Mouse (Mus musculus) naive thymus-derived CD4-positive, alpha-beta T cell, adult 2 months (primary cell): ENCODE measurements around the gene Tmem150b.

Source experiments
- DNase-seq: peaks from one replicate; pipeline ENCODE4 v3.0.0-alpha.2; 2011; ENCODE audit warnings: low read depth

Tmem150b gene

DNA sequence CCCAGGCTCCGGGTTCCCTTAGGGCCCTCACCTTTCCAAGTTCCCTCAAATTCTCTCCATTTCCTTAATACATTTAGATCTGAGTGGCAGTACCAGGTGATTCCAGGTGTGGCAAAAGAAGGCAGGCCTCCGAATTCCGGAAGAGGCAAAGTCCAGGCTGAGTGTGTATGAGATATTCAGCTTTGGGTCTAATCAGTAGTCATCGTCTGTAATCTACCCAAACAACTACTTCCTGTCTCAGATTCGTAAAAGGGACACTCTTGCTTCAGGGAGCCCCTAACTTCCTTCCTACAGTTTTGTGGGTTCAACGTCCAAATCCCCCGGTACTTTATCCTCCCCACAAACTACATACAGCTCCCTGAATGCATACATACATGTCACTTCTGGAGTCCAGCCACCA is at the start of gene Tmem150b:
Gene Tmem150b, minus strand, starts transcription at position 81 of the 400 bp plus-strand sequence.
- no peak for DNase-seq

DNA sequence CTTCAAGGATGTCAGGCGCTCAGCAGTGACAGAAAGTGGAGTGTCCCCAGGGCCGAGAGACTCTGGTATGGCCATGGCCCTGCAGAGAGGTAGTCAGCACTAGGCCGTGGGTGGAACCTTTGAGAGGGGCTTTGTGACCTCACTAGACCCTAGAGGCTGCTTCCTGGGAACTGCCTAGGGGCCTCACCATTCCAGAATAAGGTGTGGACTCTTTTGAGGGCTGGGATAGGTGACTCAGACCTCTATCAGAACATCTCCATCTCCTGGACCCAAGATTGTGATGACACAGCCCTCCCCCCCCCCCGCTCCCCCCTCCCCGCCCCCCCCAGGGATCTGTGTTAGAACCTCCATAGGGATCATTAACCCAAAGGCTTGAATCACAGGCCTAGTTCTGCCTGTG is 46.2 kb upstream of the Tmem150b start, which contains the start of gene Fam71e2:
Gene Fam71e2, minus strand, starts transcription at position 101 of the 400 bp plus-strand sequence.
- DNase-seq = no peak

DNA sequence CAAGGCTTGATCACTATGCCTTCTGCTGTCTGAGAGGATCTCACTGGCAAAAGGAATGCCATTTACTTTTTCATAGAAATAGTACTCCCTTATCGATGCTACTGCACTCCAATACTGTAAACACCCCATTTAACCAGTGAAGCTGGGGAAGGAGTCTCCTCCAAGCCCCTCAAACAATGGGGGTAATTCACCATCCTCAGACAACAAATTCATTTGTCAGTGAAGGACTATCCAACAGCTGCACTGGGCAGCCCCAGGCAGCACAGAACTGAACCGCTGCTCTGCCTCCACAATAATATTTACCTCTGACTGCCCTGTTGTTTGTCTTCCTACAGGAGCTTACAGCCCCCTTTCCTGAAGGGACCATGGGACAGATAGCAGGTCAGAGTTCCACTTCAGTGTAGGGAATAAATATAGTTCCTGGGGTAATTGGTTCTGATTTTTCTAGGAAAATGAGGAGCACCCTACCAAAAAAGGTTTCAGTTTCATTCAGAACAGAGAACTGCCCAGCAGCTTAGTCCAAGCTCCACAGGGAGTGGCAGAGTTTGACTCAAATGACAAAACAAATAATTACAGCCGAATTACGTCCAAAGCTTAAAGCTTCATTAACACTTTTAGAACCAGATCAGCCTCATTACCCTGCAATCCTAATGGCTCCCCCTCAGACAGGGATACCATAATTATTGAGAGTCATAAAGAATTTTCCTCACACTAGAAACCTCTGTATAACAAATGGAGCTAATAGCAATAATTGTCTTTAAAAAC is 40.1 kb upstream of the Tmem150b start:
- no peak for DNase-seq

DNA sequence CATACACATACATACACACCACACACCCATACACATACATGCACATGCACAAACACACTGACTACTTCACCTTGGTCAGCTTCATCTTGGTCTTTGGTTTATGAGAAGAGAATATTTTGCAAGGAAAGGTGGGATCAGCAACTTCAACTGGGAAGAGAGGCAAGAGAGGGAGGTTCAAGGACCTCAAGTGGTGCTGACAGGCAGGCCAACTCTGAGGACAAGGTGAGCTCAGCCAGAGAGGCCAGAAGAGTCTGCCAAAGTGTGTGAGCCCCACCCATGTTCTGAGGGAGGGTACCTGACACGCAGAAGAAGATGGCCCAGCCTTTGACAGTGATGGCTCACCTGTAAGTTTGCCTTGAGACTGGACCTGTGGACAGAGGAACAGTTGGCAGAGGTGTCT is 34.6 kb upstream of the Tmem150b start:
- no peak for DNase-seq

DNA sequence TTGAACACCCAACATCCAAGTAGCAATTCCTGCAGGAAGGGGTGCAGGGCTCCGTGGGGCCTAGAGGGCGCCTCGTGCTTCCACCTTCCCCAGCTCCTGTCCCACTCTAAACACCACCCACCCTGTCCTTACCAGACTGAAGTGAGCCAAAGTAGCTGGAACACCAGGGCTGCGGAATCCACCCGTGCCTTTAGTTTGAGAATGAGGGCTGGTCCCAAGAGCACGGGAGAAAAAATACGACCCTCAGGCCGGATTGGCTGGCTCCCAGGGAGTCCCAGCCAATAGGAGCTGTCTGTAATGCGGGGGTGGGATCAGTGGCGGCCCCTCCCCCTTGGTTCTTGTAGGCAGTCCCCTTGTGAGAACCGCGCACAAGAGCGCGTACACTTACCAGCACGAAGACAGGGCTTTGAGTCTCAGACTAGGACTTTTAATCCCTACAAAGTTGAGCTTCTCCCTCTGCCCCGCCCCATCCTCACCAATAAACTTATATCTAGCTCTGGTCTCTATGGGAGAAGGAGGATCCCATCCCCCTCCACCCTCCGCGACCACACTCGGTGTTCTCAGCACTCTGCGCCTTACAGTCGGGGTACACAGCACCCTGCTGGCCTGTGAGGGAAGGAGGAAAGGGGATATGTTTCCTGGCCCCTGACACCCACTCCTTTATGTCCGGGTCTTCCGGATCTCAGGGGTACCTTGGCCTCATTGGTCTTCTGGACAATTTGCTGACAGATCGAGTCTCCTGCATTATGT is 27.9 kb upstream of the Tmem150b start, which contains the start of gene Cox6b2:
Gene Cox6b2, minus strand, starts transcription at position 274 of the 750 bp plus-strand sequence.
- DNase-seq = peak; percentile 71

DNA sequence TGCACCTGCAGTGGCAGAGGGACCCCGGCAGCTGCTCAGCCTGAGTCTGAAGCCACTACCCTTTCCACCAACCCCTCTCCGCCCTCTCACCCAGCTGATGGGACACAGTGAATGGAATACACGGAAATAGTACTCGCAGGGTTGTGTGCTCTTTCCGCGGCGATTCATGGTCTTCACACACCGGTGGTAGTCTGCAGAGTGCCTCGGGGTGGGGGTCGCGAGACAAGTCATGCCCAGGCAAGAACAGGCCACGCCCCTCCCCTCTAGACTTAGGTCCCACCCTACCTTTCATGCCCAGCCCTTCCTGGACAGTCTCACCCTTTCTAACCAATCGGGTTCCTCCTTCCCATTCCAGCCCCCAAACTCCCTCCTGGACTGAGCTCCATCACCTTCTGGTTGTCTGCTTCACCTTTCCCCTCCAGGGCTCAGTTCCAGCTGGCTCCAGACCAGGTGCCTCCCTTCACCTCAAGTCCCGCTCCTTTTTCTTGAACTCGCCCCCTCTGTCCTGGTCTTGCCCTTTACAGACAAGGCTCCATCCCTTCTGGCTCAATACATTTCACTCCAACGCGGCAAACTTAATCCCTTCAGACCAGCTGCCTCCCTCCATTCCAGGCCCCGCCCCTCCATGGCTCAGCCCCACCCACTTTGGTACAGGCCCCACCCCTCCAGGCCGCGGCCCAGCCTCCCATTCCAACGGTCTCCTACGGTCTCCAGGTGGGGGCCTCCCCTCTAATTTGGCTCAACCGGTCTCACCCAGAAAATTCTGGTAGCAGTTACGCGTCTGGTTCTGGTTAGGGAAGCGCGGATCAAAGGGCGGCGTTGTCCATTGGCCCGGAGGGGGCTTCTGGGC is 27.1 kb upstream of the Tmem150b start:
- DNase-seq = peak; percentile 21

DNA sequence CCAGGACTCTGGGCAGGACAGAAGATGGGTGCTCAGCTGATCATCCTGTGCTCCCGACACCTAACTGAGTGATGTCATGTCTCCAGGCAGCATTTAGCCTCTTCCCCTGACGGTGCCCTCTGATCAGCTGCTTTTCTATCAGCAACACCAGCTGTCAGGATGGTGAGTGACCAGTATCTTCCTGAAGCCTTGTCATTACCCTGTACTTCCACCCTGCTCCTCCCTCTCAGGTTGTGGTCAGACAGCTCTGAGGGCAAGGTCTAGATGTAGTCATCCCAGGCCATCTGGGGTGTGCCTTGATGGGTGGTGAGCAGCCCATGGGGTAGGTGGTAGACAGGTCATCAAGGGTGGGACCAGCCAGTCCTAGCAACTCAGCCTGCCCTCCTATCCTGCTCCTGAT is 24.1 kb upstream of the Tmem150b start:
- no peak for DNase-seq

DNA sequence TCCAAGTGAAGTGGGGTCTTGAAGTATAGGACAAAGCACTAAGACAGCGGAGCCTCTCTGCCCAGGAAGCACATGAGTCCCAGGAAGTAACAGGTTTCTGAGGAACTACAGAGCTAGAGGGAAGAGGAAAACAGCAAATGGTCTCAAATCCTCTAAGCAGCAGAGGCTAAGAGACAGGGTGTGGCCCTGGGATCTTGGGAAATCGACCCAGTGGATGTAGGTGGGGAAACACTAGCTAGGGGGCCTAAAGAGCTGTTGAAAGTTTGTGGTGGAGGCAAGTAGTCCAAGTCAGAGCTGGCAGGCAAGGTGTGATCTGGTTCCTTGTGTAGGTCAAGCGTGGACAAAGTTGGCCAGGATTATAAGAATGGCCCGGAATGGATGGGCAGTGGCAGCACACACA is 23.3 kb upstream of the Tmem150b start:
- no peak for DNase-seq

DNA sequence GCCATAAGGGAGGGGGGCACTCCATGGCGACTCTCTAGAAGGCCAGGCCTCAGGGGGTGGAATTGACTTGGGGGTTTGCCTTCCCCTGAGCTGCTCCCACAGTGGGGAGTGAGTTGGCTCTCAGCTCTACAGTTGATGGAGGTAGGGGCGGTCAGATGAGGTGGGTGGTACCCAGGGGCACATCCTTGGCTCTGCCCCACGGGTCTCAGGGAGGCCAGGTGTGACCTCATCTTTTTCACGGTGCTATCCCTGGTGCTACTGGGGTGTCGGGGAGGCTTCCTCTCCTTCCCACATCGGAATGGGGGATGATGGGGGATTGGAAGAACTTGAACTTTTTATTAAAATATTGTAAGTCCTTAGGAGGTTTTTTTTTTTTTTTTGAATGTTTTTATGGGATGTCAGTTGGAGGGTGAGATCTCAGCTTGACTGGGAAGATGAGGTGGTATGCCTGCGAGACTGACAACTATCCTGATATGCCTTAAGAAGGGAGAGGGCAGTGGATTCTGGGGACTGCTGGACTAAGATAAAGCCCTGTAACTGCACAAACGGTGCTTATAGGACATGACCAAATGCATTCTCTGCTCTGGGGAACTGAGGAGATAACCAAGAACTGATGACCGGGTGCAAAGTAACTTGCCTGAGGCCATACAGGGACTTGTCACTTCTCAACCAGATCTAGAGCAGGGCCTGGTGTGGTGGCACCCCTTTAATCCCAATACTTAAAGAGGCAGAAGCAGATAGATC is 22.3 kb upstream of the Tmem150b start:
- DNase-seq = no peak

DNA sequence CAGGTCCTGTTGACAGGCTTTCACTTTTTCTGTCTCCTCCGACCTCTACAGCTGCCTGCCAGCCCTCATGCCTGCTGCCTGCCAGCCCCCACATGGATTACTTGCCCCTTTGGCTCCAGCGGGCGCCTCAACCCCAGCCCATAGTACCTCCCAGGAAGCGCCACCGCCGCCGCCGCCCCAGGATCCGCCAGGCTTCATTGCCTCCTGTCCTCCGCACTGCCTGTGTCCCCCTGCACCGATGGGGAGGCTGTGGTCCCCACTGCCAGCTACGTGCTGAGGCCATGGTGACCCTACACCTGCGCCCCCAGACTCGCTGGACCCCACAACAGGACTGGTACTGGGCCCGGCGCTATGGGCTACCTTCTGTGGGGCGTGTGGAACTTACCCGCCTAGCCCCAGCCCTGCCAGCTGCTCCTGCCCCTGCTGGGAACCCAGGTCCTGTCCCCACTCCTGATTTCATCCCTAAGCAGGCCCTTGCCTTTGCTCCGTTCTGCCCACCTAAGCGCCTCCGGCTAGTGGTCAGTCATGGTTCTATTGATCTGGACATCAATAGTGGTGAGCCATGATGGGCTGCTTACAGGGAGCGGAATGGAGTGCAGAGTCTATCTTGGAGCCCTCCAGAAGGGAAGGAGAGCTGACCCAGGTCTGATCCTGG is 21.4 kb upstream of the Tmem150b start:
- DNase-seq = no peak

DNA sequence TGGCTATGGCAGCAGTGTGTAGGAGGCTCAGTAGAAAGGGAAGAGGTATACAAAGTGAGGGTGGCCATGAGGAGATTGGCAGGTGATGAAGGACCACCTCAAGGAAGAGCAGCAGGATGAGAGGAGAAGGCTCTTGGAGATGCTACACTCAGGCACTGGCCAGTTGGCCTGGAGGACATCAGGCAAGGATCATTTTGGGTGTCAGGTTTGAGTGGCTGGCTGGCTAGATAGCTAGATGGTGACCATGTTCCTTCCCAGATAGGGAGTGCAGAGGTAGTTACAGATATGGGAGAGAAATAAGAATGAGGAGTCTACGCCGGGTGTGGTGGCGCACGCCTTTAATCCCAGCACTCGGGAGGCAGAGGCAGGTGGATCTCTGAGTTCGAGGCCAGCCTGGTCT is 19.8 kb upstream of the Tmem150b start:
- no peak for DNase-seq

DNA sequence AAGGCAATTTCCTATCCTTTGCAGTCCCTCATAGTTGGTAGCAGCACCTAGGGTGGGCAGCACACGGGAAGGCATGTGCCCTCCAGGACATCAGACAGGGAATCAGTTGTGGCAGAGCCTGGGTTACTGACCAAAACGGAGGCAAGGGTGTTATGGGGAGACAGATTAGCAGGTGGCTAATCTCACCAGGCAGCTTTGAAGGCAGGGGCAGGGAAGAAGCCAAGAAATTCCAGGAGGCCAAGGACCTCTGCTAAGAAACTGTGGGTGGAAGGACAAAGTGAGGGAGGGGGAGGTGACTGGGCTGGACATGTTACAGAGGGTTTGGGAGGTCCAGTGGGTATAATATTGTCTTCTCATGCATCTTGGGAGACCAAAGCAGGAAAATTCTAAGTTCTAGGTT is 18.3 kb upstream of the Tmem150b start:
- DNase-seq = no peak

DNA sequence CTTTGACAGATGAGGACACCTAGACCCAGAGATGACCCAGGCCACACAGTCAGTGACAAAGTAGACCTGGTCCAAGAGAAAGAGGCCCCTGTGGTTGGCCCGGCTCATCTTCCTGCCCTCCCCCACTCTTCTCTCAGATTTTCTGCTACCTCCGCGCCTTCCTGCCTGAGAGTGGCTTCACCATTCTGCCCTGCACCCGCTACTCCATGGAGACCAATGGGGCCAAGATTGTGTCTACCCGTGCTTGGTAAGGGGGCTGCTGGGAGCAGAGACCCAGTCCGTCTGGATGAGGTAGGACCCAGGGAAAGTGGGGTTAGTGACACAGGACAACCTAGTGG is 17.4 kb upstream of the Tmem150b start:
- no peak for DNase-seq

DNA sequence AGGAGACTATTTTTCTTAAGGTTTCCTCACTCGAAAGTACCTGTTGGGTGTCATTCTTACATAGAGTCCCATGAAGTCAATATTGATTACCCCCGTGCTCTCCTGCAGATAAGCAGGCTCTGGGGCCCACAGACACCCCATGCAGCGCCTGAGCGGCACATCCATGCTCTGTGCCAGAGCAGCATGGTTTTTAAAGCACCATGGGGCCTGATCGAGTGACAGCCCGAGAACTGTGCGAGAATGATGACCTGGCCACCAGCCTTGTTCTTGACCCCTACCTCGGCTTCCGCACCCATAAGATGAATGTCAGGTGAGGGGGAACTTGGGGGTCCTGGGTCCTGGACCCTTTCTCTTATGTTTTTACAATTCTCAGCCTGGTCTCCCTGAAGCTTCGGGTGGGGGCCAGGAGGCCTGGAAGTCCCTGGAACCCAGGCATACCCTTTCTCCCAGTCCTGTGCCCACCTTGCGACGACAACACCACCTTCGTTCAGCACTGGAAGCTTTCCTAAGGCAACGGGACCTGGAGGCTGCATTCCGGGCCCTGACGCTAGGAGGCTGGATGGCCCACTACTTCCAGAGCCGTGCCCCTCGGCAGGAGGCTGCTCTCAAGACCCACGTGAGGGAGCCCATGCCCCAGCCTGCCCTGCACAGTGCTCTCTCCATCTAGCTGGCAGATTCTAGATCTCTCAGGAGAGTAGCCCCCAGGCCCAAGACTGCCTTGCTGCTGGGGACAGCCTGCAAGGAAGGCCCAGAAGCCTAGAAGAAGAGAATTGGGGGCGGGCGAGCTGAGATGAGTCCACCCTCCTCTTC is 16.8 kb upstream of the Tmem150b start:
- no peak for DNase-seq

DNA sequence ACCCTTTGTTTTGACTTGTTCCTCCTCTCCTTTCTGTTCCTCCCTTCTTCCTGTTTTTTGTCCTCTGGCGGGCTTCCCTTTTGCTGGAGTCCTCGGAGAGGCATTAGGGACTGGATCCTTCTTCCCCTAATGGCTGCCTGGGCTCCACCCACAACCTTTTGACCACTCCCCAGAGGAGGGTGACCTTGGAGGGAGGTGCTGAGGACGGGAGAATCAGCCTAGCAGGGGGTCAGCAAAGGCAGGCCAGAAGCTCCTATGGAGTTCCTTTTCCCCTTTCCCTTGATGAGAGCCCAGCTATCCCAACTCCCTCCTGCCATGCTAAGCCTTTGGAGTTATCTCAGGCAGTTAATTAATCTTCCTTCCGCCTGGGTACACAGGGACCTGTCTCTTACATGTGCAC is 16.1 kb upstream of the Tmem150b start:
- no peak for DNase-seq

DNA sequence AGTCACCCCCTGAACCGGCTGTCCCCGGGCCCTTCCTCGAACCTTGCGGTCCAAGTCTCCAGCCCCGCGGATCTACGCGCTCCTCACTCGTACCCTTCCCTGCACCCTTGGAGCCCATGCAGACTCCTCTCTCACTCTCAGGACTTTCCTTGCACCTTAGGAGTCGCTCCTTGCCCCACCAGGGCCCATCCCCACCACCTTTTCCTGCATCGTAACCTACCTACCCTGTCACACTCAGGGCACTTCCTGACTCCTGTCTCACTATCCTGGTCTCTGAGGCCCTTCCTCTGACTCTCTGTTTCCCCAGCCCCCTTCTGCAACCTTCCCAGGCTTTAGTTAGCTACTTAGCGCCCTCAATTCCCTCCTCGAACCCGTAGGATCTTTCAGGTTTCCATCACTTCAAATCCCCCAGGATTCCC is 15.3 kb upstream of the Tmem150b start:
- DNase-seq = no peak

DNA sequence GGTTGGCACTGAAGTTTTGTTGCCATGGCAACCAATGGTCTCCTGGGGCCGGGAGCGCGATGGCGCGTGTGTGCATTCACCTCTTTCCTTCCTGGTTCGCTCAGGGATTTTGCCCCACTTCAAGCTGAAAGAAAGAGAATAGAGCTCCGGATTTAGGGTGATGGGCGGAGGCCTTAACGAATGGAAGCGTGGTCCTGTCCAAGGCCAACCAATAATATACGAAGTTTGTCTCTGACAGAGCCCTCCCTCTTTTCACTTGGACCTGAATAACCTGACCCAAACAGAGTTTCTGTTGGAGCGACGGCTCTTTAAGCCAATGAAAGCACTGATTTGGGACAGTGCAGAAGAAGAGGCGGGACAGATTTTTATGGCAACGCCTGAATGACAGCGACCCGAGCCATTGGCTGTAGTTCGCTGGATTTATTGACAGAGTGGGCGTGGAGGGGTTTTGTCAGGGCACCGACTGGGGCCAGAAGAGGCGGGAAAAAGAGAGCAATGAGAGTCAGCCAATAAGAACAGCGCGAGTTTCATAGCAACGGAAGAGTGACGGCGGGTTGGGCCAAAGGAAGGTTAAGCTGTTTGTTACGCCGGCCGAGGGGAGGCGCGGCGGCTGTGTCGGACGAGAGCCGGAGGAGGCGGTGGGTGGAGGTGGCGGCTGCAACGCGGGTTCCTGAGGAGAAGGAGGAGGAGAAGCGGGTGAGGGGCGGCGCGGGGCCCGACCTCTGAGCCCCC is 14.7 kb upstream of the Tmem150b start, which contains the start of gene Kmt5c:
Gene Kmt5c, plus strand, starts transcription at position 572 of the 732 bp plus-strand sequence.
- DNase-seq = peak; percentile 99

DNA sequence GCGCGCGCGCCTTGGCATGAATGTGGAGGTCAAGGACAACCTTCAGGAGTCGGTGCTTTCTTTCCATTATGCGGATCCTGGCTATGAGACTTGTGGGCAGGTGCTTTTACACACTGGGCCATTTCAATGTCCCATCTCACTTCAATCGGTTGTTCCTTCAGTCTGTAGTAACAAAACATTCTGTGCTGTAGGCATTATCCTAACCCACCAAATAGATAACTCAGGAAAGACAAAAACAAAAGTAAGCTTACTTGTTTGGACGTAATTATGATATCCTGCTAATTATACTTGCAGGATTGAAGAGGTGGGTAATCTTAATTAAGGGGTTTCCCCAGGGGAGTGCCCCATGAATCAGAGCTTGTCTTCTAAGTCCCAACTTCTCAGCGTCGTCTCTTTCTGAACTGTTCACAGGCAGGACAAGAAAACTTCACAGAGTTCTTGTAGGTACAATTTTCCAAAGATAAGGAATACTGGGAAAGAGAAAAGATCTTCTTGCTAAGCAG is 14.0 kb upstream of the Tmem150b start:
- DNase-seq = no peak

DNA sequence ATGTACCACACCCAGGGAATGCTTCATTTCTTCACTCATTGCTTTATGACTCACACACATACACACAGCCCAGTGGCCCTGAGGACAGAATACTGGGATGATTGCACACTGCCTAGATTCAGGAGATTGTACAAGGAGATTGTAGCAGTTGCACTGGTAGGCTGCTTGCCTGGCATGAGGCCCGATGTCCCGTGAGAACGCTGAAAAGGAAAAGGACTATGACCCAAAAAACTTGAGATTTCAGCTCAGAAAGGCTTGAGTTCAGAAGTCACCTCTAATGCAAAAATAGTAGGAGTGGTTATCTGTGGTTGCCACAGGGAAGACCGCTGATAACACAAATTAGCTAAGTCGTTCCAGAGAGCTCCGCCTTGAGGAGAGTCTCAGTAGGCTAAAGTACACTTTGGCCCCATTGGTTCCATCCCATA is 7.9 kb upstream of the Tmem150b start:
- no peak for DNase-seq
